Mouse (Mus musculus) gastrocnemius, postnatal 4 days (tissue): ENCODE measurements at regions not wholly inside any gene's neighbourhood (a gene's known extent, or its start where the extent isn't known, plus 50 kb on each side); places are given as distances from the start of the nearest gene placed in this dataset.

Experiments
- DNase-seq, 2 experiments: peaks; one replicate each; pipeline ENCODE4 v3.0.0; 2021 to 2022; ENCODE audit warnings: low spot score in 2 of 2, mixed read lengths in 2 of 2

DNA sequence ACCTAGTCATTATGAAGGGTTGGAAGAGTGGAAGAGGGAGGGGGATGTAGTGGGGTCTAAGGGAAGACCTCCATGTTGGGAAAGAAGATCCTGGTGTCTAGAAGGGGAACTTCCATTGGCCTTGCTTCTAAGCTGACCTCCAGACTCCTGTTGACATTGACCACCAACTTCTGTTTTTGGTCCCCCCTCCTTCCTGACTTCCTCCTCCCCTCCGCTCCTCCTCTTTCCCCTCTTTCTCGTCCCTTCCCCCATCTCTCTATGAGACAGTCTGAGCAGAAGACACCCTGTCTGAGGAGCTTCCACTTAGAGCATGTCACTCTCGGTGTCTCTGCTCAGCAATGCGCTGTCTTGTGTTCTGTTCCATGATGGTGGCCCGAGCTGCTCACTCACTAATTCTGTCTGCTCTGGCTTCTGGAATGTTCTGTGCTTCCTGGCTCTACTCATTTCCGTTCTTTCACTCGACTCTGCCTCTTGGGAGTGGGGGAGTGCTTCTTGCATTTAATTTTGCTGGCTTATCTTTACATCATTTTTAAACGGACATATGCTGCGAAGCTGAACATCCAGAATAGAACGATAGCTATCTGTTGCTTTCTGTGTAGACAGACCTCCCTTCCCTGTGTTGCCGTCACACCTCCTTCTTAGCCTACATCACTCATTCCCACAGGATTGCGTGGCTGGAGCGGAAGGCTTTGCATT lies 148.7 kb downstream of the Tpra1 start:
- no peak for DNase-seq

DNA sequence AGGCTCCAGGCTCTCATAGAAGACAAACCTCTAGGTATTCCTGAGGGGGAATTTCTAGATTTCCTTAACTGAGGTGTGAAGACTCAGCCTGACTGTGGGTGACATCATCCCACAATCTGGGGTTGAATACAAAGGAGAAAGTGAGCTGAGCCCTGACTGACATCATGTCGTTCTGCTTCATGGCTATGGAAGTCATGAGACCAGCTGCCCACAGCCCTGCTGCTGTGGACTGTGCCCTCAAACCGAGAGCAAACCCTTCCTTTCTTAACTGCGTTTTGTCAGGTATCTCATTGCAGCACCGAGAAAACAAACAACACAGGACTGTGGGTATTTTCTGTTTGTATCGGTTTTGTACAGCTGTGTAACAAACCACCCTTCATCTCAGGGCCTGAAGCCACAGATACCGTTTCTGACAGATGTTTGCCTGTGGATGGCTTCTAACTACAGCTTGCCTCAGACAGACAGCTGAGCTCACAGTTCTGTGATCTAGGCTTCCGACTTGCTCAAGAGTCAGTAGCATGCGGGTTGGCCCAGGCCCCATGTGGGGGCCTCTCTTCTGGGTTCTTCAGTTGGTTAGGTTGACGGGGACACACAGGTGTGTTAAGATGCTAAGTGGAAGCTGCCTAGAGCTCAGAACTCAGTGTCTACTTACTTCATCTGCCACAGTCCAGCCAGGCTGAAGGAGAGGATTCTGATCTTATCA lies 150.9 kb downstream of the Tpra1 start:
- DNase-seq = no peak

DNA sequence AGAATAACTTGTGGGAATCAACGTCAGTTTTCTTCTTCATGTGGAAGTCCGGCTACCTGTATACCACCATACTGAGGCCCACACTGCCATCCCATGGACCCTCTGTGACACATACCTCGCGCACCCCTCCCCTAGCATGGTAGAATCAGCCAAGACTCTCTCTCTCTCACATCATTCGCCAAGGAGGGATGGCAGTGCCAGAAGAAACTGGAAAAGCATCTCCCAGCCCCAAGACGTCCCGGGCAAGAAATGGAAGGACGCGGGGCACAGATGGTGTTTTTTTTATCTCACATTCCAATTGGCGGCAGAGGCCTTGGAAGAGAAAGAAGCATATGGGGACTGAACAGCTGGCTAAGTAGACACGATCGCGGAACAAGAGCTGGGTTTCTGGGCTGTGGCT lies 152.0 kb downstream of the Tpra1 start:
- no peak for DNase-seq

DNA sequence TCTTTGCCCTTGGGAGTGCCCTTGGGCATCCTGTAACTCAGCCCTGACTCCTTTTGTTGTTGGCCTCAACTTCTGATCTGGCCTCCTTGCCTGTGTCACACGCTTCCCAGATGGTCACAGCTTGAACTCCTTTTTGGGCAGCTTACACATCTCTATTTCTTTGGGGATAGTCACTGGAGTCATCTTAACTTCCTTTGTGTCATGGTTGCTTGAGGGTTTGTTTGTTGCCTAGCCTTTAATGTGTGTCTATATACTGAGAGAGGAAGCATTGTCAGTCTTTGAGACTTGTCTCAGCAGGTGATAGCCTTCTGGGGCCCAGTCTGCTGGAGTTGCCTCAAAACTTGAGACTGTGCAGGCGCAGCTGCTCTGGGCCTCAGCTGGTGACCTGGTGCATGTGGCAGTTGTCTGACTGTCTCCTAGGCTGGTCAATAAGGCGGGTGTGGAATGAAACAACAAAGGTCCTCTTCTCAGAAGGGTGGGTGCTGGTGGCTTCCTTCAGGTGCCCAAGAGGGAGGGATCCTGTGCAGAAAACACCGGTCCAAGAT lies 157.5 kb downstream of the Tpra1 start:
- no peak for DNase-seq

DNA sequence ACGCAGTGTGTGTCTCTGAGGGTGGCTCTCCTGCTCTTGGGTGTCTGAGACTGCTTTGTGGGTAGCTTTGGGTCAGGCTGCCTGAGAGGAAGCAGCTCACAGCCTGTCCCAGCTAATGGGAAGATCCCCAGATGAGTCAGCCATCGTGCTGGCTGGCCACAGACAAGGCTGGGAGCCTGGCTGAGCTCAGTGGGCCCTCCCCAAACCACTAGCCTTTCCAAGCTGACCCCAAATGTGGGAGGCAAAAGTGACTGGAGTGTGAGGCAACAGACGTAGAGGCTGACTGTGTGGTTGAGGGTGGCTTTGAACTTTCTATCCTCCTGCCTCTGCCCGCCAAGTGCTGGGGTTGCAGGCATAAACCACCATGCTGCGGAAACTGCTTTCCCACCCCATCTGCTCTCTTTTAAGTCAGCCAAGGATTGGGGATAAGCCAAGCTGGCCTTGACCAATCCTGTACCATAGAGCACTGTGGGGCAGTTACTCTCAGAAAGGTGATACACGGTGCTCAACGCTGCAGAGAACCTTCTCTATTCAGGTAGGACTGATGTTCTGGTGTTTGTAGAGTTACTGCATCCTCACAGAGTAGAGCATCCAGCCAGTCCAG lies 163.0 kb downstream of the Tpra1 start:
- no peak for DNase-seq

DNA sequence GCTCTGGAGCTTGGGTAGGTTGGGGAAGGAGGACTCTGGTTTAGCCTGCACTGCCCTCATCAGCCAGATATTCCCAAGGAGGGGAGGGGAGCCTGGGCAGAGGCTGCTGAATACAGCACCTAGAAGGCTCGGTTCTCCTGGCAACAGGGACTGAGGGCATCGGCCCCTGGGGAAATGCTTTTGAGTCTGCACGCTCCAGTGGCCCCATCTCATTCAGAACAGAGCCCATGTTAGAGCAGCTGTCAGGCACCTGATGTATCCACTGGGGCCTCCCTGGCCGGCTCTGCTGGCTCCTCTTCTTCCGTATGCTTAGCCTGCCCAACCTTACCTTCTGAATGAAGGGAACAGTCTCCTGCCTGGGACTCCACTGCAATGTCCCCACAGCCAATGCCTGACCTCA lies 164.5 kb downstream of the Tpra1 start:
- DNase-seq = no peak

DNA sequence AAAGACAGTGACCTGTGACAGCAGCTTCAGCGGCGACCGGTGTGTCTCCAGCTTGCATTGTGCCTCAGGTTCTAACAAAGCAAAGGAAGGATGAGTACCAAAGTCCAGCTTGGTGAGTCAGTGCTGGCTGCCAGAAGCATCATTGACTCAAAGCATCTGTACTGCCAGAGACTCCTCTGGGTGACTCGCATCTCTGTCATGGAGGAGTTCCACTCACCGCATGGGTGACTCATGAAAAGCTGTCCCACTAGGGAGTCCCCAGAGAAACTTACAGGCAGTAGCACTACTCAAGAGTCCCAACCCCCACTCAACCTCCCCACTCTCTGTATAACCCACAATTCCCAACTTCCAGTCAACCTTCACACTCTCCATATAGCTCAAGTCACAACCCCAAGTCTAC lies 166.2 kb downstream of the Tpra1 start:
- no peak for DNase-seq

DNA sequence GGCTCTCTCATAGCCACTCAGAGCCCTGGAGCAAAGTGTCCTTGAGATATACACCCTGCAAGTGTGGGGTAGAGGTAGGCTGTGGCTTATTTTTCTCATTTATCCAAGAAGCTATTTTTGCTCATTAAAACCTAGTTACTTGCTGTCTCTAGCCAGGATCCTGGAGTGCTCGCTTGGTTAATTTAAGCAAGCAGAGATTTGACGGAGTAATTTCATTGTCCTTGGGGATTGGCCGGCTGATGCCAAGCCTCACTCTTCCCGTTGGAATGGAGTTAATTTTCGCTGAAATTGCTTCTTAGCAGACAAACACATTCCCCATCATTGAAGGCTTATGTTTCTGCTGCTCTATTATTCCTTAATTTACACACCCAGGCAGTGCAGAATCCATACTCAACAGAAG lies 167.1 kb downstream of the Tpra1 start:
- DNase-seq = no peak

DNA sequence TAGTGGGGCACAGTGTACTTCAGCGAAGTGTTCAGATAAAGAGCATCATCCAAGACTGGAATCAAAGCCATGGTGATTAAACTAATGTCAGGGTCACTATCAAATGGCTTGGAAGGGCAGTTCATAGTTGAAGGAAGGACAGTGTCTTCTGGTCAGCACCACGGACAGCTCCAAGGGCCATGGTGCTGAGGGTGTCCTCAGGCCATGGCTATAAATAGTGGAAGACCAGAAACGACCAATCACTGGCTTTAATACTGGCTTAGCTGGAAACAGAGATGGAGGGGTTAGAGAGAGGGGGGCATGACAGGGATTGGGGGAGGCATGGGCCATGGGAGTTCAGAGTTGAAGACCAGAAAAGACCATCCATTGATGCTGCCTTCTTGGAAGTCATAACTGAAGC lies 168.0 kb downstream of the Tpra1 start:
- DNase-seq = peak in 1 of 2 experiments; percentile 64

DNA sequence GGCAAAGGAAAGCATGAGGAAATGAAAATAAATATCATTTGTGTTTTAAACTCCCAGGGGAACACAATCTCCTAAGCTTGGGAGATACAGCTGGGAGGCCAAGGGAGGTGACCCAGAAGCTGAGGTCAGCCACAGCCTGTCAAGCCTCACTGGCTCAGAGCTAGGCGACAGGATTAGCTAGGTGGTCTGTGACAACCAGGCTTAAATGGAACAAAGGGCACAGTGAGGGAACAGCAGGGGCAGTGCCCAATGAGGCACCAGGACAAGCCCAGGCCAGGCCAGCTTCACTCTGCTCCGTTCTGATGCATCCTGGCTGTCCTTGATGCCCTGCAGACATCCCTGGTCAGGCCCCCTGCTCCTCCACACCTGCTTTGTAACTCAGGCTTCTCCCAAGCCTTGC lies 169.7 kb downstream of the Tpra1 start:
- DNase-seq = no peak

DNA sequence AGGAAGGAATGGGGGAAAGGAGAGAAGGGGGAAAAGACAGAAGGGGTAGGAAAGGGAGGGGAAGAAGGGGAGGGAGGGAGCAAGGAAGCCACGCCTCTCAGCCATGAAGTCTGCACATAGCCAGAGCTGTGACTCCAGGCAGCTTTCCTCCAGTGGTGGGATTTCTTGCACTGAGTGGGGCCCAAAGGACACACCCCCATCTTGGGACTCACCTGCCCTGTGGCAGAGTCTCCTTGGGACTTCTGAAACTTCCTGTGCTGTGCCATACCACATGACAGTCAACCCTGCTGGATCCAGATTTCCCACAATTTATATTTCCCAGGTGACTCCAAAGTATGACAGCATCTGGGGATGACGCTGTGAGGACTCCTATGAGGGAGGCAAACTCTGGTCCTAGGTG lies 170.5 kb downstream of the Tpra1 start:
- no peak for DNase-seq

DNA sequence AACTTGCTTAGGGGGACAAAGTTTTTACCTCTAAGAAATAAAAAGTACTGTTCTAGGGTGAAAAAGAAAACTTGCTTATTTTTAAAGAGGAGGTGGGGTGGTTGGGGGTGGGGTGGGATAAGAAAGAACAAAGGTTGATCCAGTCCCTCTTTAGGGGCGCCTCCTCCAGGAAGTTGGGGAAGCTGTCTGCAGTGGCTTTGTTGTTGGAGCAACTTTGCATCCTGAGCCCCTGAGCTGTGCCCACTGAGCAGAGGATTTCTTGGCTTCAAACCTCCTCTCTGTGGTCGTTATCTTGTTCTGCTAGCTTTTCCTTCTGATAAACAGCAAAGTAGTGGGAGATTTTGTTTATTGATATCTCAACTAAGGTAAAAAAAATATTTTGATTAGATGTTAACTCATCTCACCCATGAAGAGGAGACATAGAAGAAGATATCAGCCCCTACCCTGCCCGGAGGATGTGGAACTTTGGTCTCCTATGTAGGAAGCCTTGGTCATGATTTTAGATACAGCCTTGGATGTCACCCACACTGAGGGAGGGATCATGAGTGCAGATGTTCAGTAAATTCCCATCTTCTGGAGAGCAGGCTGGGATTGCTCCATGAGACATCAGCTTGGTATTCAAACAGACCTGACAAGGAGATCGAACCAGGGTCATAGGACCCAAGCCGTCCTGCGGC lies 179.7 kb downstream of the Tpra1 start:
- no peak for DNase-seq

DNA sequence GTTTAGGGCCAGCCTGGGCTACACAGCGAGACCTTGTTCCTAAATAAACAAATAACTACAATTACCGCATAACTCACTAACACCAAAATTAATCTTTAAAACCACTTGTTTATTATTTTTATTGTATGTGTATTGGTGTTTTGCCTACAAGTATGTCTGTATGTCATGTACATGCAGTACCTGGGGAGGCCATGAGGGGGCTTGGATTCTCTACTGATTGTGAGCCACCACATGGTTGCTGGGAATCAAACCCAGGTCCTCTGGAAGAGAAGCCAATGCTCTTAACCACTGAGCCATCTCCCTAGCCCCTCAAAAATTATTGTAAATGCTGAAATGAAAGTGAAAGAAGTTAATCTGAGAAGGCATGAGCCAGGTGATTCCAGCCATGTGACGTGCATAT lies 182.4 kb downstream of the Tpra1 start:
- no peak for DNase-seq

DNA sequence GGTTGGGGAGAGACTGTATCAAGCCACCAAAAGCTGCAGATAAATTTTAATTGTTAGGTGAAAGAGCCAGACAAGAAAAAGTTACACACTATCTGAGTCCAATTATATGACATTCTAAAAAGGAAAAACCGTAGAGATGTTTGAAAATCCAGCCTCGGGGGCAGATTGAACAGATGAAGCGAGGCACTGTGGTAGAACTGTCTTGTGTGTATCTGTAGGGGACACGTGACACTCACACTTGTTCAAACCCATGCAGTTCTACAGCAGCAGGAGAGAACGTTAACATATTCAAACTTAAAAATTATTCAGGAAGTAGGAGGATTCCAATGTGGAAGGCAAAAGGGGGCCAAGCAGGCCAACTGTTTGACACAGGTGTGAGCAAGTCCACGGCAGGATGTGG lies 183.1 kb downstream of the Tpra1 start:
- no peak for DNase-seq

DNA sequence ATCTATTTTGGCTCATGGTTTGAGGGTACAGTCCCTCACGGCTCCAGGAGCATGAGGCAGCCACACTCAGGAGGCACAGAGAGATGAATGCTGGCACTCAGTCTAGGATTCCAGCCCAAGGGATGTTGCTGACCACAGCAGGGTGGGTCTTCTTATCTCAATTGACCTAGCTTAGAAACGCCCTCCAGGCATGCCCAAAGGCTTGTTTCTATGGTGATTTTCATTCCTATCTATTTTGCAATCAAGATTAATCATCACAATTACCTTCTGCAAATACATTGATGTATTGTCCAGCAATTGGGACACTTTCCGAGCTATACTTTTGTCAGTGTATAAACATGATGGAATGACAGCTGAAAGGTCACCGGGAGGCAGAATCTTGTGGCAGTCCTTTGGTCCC lies 185.6 kb downstream of the Tpra1 start:
- no peak for DNase-seq

DNA sequence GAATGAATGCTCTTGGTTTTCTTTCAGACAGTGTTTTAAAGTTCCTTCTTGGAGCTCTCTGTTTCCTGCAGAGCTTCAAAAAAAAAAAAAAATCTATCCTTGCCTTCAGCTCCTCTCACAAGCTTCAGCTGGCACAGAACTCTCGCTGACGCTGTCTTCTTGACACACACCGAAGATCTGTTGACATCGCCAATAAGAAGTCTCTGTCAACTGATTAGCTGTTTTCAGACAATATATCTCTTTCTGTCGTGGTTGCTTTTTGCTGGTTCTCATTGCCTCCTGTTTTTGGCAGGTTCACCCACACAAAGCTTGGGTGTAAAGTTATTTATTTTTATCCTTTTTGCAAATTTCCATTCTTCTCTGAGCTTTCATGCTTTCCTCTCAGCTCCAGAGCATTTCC lies 188.0 kb downstream of the Tpra1 start:
- DNase-seq = no peak

DNA sequence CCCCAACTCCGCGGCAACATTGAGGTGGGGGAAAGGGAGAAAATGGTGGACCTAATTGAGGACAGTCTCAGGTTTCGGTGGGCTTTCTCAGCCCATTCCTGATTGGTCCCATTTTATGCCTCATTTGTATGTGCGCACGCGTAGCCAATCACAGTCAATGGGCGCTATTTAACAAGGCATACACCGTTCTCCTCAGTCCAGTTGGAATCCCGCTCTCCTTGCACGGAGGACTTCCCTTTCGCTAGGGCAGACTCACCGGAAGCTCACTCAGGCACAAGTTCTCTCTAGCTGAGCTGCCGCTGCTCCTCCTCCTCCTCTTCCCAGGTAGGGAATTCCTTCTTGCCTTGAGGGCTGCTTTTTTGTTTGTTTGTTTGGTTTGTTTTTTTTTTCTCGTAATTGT lies 193.9 kb downstream of the Tpra1 start:
- no peak for DNase-seq

DNA sequence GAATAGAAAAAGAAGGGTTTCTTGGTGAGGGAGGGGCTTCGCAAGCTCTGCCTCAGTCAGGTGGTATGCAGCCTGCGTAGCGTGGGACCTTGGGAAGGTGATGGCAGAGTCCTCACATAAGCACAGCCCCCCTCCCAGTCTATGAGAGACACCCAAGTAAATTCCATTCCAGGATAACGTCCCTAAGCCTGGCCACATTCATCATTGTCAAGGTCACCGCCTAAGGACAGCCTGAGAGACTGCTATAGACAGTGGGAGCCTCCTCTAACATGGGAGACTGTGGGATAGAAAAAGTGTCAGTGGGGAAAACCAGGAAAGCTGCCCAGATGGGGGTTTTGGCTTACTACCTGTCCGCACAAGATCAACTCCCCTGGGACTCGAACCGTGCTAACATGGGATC lies 195.5 kb downstream of the Tpra1 start:
- no peak for DNase-seq

DNA sequence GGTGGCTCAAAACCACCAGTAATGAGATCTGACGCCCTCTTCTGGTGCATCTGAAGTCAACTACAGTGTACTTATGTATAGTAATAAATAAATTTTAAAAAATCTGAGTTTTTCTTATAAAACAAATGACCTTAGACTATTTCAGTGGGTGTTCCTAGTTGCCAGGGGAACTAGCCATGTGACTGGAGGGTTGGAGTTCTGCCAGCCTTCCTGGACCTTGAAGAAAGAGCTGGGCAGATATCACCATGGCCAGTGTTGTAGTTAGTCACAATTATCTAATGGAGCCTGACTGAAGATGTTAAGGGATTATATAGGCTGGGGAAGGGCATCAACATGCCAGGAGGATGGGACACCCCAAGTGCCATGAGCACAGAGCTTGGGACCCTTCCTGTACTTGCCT lies 217.2 kb downstream of the Tpra1 start:
- no peak for DNase-seq

DNA sequence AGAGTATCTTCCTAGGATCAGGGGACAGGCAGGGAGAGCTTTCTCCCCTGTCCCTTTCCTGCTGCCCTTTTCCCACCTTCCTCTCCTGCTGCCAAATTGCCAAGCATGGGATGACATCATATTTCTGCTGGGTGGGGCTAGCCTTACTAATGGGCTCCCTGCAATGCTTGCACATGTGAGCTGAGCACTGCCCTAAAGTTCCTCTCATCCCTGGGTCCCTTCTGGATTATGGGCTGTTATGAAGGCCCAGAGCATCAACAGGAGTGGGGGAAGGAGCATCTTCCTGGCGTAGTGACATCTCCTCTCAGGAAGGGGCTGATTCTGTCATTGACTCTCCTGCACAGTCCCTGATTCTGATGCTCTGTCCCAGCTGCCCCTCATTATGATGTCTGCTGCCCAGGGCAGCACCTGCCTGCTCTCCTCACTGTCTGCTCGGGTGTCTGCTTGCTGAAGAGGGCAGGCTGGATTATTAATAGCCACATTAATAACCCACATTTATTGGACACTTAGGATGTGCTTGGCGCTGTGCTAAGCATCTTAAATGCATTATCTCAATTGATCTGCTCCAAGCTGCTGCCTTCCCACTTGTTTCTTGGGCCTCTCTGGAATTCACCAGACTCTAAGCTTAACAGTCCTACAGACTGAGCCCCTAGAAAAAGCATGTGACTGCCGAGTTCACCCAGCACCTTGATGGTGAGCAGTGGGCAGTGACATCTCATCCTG lies 219.1 kb downstream of the Tpra1 start:
- no peak for DNase-seq

DNA sequence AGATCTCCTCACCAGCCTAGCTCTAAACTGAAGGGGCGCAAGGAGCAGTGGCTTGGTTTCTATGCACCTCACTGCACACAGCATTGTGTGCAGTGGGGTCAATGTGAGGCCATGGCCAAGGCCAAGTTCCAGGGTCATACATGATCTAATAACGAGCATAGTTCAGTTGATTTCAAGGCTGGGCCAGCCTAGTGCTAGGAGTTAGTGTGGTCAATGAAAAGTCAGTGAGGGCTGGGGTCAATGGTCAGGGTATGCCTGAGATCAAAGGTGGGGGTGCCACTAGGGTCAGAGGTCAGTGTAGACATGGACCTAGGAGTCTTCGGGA lies 219.7 kb downstream of the Tpra1 start:
- no peak for DNase-seq
